Mouse (Mus musculus): ENCODE measurements at regions not wholly inside any gene's neighbourhood (a gene's known extent, or its start where the extent isn't known, plus 50 kb on each side); places are given as distances from the start of the nearest gene placed in this dataset.
"Not testable (repeated sequence)": the region's sequence is repeated elsewhere in the genome, so short reads cannot be mapped to it uniquely, and the experiment has no call there.

GRCm38 (mm10) chr16:31570311-31571139 is 92.7 kb upstream of the Dlg1 start:
- no peaks in the 10 kb centered on the region for H3K27me3 ChIP-seq (ENCODE audit: control insufficient read depth, insufficient read depth, low read length)
- no peak for DNase-seq
- no peak overlapping the region for H3K4me3 ChIP-seq (ENCODE audit: control insufficient read depth, insufficient read depth, low read length)
- H3K4me1 ChIP-seq (replicated peaks; ENCODE audit: control insufficient read depth, insufficient read depth, low read length): no peaks in the 10 kb centered on the region
- H3K36me3 ChIP-seq (ENCODE audit: control insufficient read depth, insufficient read depth, low read length): no peaks in the 10 kb centered on the region
- TF ChIP-seq POLR2A (IDR thresholded peaks at IDR 0.05; ENCODE audit: control insufficient read depth, extremely low read depth, insufficient read depth, low read length, poor library complexity): no peak
- 83% methylated on average over 20 of the region's 20 CpGs for WGBS
- H3K27ac ChIP-seq (ENCODE audit: control insufficient read depth, insufficient read depth, low read length): no peak overlapping the region

DNA sequence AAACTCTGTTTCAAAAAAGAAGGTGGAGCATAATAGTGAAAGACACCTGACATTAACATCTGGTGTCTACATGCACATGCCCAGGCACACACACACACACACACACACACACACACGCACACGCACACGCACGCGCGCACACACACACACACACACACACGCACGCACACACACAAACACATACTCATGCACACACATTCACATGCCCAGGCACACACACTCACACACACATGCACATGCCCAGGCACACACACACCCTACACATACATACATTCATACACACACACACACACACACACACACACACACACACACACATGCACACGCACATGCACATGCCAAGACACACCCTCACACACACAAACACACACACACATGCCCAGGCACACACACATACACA is 89.4 kb upstream of the Dlg1 start:
- H3K27ac ChIP-seq (ENCODE audit: control insufficient read depth, insufficient read depth, low read length); H3K27me3 ChIP-seq (ENCODE audit: control insufficient read depth, insufficient read depth, low read length); H3K4me1 ChIP-seq (replicated peaks; ENCODE audit: control insufficient read depth, insufficient read depth, low read length); DNase-seq; H3K4me3 ChIP-seq (ENCODE audit: control insufficient read depth, insufficient read depth, low read length); H3K36me3 ChIP-seq (ENCODE audit: control insufficient read depth, insufficient read depth, low read length): not testable (repeated sequence)
- 95% methylated on average over 9 of the region's 9 CpGs for WGBS

DNA sequence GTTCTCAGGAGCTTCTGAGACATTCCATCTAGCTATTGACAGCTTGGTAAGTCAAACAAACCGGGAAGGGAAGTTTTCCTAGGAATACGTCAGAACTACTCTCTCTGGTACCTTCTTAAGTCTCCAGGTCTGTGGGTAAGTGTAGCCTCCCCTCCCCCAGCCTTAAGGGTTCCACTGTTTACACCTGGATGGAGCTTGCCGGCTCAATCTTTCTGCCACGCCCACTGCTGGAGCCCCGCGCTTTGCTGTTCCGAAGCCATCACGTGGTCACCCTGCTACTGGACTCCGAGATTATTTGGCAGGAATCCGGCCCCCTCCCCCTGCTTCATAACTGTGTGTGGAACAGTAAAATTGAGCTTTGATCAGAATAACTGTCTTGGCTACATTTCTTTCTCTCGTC is 87.6 kb upstream of the Dlg1 start:
- not testable (repeated sequence) for H3K4me1 ChIP-seq (replicated peaks; ENCODE audit: control insufficient read depth, insufficient read depth, low read length); DNase-seq; H3K36me3 ChIP-seq (ENCODE audit: control insufficient read depth, insufficient read depth, low read length); H3K27ac ChIP-seq (ENCODE audit: control insufficient read depth, insufficient read depth, low read length); H3K4me3 ChIP-seq (ENCODE audit: control insufficient read depth, insufficient read depth, low read length); H3K27me3 ChIP-seq (ENCODE audit: control insufficient read depth, insufficient read depth, low read length)
- 65% methylated on average over 11 of the region's 11 CpGs for WGBS

DNA sequence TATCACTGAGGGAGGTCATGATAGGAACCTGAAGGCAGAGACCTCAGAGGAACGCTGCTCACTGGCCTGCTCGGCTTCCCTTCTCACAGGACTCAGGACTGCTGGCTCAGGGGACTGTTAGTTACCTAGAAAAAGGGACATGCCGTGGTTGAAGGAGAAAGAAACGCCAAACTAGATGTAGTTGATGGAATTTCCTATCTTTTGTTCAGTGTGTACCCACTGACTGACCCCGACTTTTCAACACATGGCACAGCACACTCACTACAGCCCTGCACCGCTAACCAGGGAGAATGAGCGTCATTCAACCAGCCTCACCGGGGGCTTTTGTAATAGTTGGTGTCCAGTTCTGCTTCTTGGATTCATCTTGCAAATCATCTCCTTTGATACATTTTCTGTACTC is 86.8 kb upstream of the Dlg1 start:
- DNase-seq: no peak
- no peak overlapping the region for H3K4me3 ChIP-seq (ENCODE audit: control insufficient read depth, insufficient read depth, low read length)
- H3K36me3 ChIP-seq (ENCODE audit: control insufficient read depth, insufficient read depth, low read length): no peaks in the 10 kb centered on the region
- WGBS: 82% methylated on average over 8 of the region's 8 CpGs
- no peaks in the 10 kb centered on the region for H3K4me1 ChIP-seq (replicated peaks; ENCODE audit: control insufficient read depth, insufficient read depth, low read length)
- no peak overlapping the region for H3K27ac ChIP-seq (ENCODE audit: control insufficient read depth, insufficient read depth, low read length)
- no peak for TF ChIP-seq CTCF (IDR thresholded peaks at IDR 0.05; ENCODE audit: borderline replicate concordance, control insufficient read depth, extremely low read depth, insufficient read depth, low read length, poor library complexity)
- no peak for TF ChIP-seq POLR2A (IDR thresholded peaks at IDR 0.05; ENCODE audit: control insufficient read depth, extremely low read depth, insufficient read depth, low read length, poor library complexity)
- no peaks in the 10 kb centered on the region for H3K27me3 ChIP-seq (ENCODE audit: control insufficient read depth, insufficient read depth, low read length)

- H3K27ac ChIP-seq (ENCODE audit: control insufficient read depth, insufficient read depth, low read length): no peak overlapping the region
- H3K36me3 ChIP-seq (ENCODE audit: control insufficient read depth, insufficient read depth, low read length): no peaks in the 10 kb centered on the region
- 82% methylated on average over 7 of the region's 7 CpGs for WGBS
- no peak for DNase-seq
- no peaks in the 10 kb centered on the region for H3K27me3 ChIP-seq (ENCODE audit: control insufficient read depth, insufficient read depth, low read length)
- no peak overlapping the region for H3K4me3 ChIP-seq (ENCODE audit: control insufficient read depth, insufficient read depth, low read length)
- H3K4me1 ChIP-seq (replicated peaks; ENCODE audit: control insufficient read depth, insufficient read depth, low read length): no peaks in the 10 kb centered on the region
- TF ChIP-seq CTCF (IDR thresholded peaks at IDR 0.05; ENCODE audit: borderline replicate concordance, control insufficient read depth, extremely low read depth, insufficient read depth, low read length, poor library complexity): no peak
- TF ChIP-seq POLR2A (IDR thresholded peaks at IDR 0.05; ENCODE audit: control insufficient read depth, extremely low read depth, insufficient read depth, low read length, poor library complexity): no peak
These were observed 85.9 kb upstream of the Dlg1 start for GRCm38 (mm10) chr16:31577347-31577746.

GRCm38 (mm10) chr16:31579318-31579717 is 83.9 kb upstream of the Dlg1 start:
- no peaks in the 10 kb centered on the region for H3K4me1 ChIP-seq (replicated peaks; ENCODE audit: control insufficient read depth, insufficient read depth, low read length)
- TF ChIP-seq CTCF (IDR thresholded peaks at IDR 0.05; ENCODE audit: borderline replicate concordance, control insufficient read depth, extremely low read depth, insufficient read depth, low read length, poor library complexity) (no peak), POLR2A (IDR thresholded peaks at IDR 0.05; ENCODE audit: control insufficient read depth, extremely low read depth, insufficient read depth, low read length, poor library complexity) (no peak)
- no peak overlapping the region for H3K4me3 ChIP-seq (ENCODE audit: control insufficient read depth, insufficient read depth, low read length)
- no peaks in the 10 kb centered on the region for H3K36me3 ChIP-seq (ENCODE audit: control insufficient read depth, insufficient read depth, low read length)
- H3K27ac ChIP-seq (ENCODE audit: control insufficient read depth, insufficient read depth, low read length): no peak overlapping the region
- WGBS: 97% methylated on average over 3 of the region's 3 CpGs
- no peaks in the 10 kb centered on the region for H3K27me3 ChIP-seq (ENCODE audit: control insufficient read depth, insufficient read depth, low read length)
- DNase-seq: no peak

DNA sequence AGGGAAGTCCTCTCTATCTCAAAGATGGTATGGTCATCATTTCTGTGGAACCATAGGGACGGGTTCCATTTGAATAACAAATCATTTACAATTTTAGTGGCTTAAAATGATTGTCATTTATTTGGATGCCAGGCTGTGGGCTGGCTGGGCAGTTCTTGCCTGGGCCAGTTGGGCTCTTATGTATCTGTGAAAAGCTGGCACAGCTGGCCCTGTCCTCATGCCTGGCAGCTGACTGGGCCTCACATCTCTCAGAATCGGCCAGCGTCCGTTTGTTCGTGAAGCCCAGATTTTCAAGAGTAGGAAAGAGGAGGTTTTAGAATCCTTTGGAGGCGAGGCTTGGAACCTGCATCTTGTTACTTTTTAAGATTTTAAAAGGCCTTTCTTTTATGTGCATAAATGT is 82.5 kb upstream of the Dlg1 start:
- DNase-seq: no peak
- 97% methylated on average over 6 of the region's 6 CpGs for WGBS
- H3K27me3 ChIP-seq (ENCODE audit: control insufficient read depth, insufficient read depth, low read length): no peaks in the 10 kb centered on the region
- TF ChIP-seq POLR2A (IDR thresholded peaks at IDR 0.05; ENCODE audit: control insufficient read depth, extremely low read depth, insufficient read depth, low read length, poor library complexity) (no peak), CTCF (IDR thresholded peaks at IDR 0.05; ENCODE audit: borderline replicate concordance, control insufficient read depth, extremely low read depth, insufficient read depth, low read length, poor library complexity) (no peak)
- no peaks in the 10 kb centered on the region for H3K4me1 ChIP-seq (replicated peaks; ENCODE audit: control insufficient read depth, insufficient read depth, low read length)
- H3K4me3 ChIP-seq (ENCODE audit: control insufficient read depth, insufficient read depth, low read length): no peak overlapping the region
- H3K36me3 ChIP-seq (ENCODE audit: control insufficient read depth, insufficient read depth, low read length): no peaks in the 10 kb centered on the region
- H3K27ac ChIP-seq (ENCODE audit: control insufficient read depth, insufficient read depth, low read length): no peak overlapping the region
